Mouse (Mus musculus) lung, postnatal 0 days (tissue): ENCODE measurements around the gene Pam. TPM values are rescaled to one million over a fixed set of nuclear protein-coding genes. Genes with fewer than 3 reads are reported as not detected.

Experiments used
- ATAC-seq: fragments of 200-750 bp; cut with Nextera tagmentation; 2 replicates; pipeline ENCODE4 v1.8.0; 2017; ENCODE audit warnings: moderate library complexity
- DNase-seq: peaks from one replicate; pipeline ENCODE4 v3.0.0-alpha.2; 2016; ENCODE audit warnings: low spot score
- H3K27ac ChIP-seq: fragments of 300-500 bp; sonication (generic); 2 replicates; pipeline ENCODE4 v1.5.1; 2014; ENCODE audit warnings: antibody characterized with exemption, mild to moderate bottlenecking, low read length, mixed read lengths
- H3K27me3 ChIP-seq: fragments of 300-500 bp; sonication (generic); replicated peaks from 2 replicates; pipeline ENCODE4 v1.6.1; 2014; ENCODE audit warnings: low read length, mixed read lengths; ENCODE audit not compliant: insufficient read depth
- H3K36me3 ChIP-seq: fragments of 300-500 bp; sonication (generic); 2 replicates; pipeline ENCODE4 v1.6.1; 2014; ENCODE audit warnings: low read length, mixed read lengths; ENCODE audit not compliant: insufficient read depth
- H3K4me1 ChIP-seq: fragments of 300-500 bp; sonication (generic); 2 replicates; pipeline ENCODE4 v1.6.1; 2014; ENCODE audit warnings: antibody characterized with exemption, low read depth, low read length, mixed read lengths; ENCODE audit not compliant: insufficient read depth
- H3K4me2 ChIP-seq: fragments of 300-500 bp; sonication (generic); replicated peaks from 2 replicates; pipeline ENCODE4 v1.6.1; 2014; ENCODE audit warnings: low read depth, mild to moderate bottlenecking, low read length, moderate library complexity, mixed read lengths
- H3K4me3 ChIP-seq: fragments of 300-500 bp; sonication (generic); 2 replicates; pipeline ENCODE4 v1.5.1; 2014; ENCODE audit warnings: low read depth, low read length
- H3K9ac ChIP-seq: fragments of 300-500 bp; sonication (generic); replicated peaks from 2 replicates; pipeline ENCODE4 v1.6.1; 2014; ENCODE audit warnings: low read depth, mild to moderate bottlenecking
- H3K9me3 ChIP-seq: fragments of 300-500 bp; sonication (generic); 2 replicates; pipeline ENCODE4 v1.6.1; 2016; ENCODE audit warnings: low read length, mixed read lengths
- CTCF ChIP-seq: IDR thresholded peaks from 2 replicates; pipeline ENCODE4 v1.5.1; 2016; ENCODE audit warnings: antibody characterized with exemption, mild to moderate bottlenecking
- EP300 ChIP-seq: IDR thresholded peaks from 2 replicates; pipeline ENCODE4 v1.6.1; 2016; ENCODE audit warnings: antibody characterized with exemption, mild to moderate bottlenecking, control low read depth
- WGBS: fragments of 180-500 bp; shearing (Covaris S2); extraction: QIAGEN DNeasy Blood & Tissue Kit; methylation state at CpG from one replicate; pipeline ENCODE4 v1.1.7; 2014; 5-methylcytosine and 5-hydroxymethylcytosine counted together
- polyA plus RNA-seq: library from polyadenylated mRNA; unstranded; fragments of >200 nt; fragmentation: Nextera tagmentation; extraction: Ambion mirVana; gene quantifications from 2 replicates; pipeline ENCODE4 v1.2.1, GENCODE M21; 2015

Pam gene
- polyA plus RNA-seq, 1 experiment from 2014 or later = 90.3 TPM

- H3K9ac ChIP-seq = no peak overlapping the region
- H3K4me1 ChIP-seq = 0 out of 2 replicates have a peak, but pooled peaks cover 6% of the 10 kb centered on the region
- ATAC-seq (peak; percentile 13; the same call in 1 of the 2 replicates), DNase-seq (no peak)
- peak overlapping the region; percentile 21; the same call in 1 of the 2 replicates for H3K27ac ChIP-seq
- 35% methylated on average over 1 of the region's 1 CpGs for WGBS
- TF ChIP-seq CTCF = no peak
- peak; percentile 74; the same call in 1 of the 2 replicates for TF ChIP-seq EP300
- no peak overlapping the region for H3K4me2 ChIP-seq
- no peaks in the 10 kb centered on the region for H3K36me3 ChIP-seq
- H3K4me3 ChIP-seq = no peak overlapping the region
- H3K27me3 ChIP-seq = no peaks in the 10 kb centered on the region
- H3K9me3 ChIP-seq = no peaks in the 10 kb centered on the region
Observed at GRCm38 (mm10) chr1:97921886-97922285, 173.6 kb downstream of the Pam start.

GRCm38 (mm10) chr1:97918495-97918894 lies 177.0 kb downstream of the Pam start:
- Histone ChIP-seq H3K4me3 (no peak overlapping the region), H3K9me3 (no peaks in the 10 kb centered on the region), H3K9ac (no peak overlapping the region), H3K4me2 (peak overlapping the region; percentile 27; the same call in 1 of the 2 replicates), H3K27ac (peak overlapping the region; percentile 47; the same call in 1 of the 2 replicates), H3K4me1 (peaks cover 6% of the 10 kb centered on the region; the same call in 1 of the 2 replicates), H3K36me3 (no peaks in the 10 kb centered on the region), H3K27me3 (no peaks in the 10 kb centered on the region)
- TF ChIP-seq EP300 (peak; percentile 95), CTCF (no peak)
- WGBS = 6% methylated on average over 8 of the region's 8 CpGs
- DNase-seq (peak; percentile 86), ATAC-seq (peak; percentile 97)

GRCm38 (mm10) chr1:97916971-97917234 lies 178.5 kb downstream of the Pam start:
- Histone ChIP-seq H3K4me2 (no peak overlapping the region), H3K9ac (no peak overlapping the region), H3K27me3 (no peaks in the 10 kb centered on the region), H3K9me3 (no peaks in the 10 kb centered on the region), H3K4me1 (peaks cover 6% of the 10 kb centered on the region; the same call in 1 of the 2 replicates), H3K4me3 (no peak overlapping the region), H3K36me3 (no peaks in the 10 kb centered on the region), H3K27ac (no peak overlapping the region)
- WGBS = 67% methylated on average over 2 of the region's 2 CpGs
- TF ChIP-seq CTCF (no peak), EP300 (no peak)
- DNase-seq = no peak
- ATAC-seq = no peak

GRCm38 (mm10) chr1:97916218-97916970 lies 179.1 kb downstream of the Pam start:
- DNase-seq (no peak), ATAC-seq (no peak)
- Histone ChIP-seq H3K9me3 (no peaks in the 10 kb centered on the region), H3K27ac (no peak overlapping the region), H3K36me3 (no peaks in the 10 kb centered on the region), H3K27me3 (no peaks in the 10 kb centered on the region), H3K4me1 (peaks cover 6% of the 10 kb centered on the region; the same call in 1 of the 2 replicates), H3K4me3 (no peak overlapping the region), H3K4me2 (no peak overlapping the region), H3K9ac (no peak overlapping the region)
- WGBS = 68% methylated on average over 12 of the region's 12 CpGs
- no peak for TF ChIP-seq EP300
- no peak for TF ChIP-seq CTCF

- Histone ChIP-seq H3K27me3 (no peaks in the 10 kb centered on the region), H3K9me3 (no peaks in the 10 kb centered on the region), H3K4me1 (peaks cover 6% of the 10 kb centered on the region; the same call in 1 of the 2 replicates), H3K36me3 (no peaks in the 10 kb centered on the region), H3K4me2 (no peak overlapping the region), H3K4me3 (no peak overlapping the region), H3K27ac (no peak overlapping the region), H3K9ac (no peak overlapping the region)
- DNase-seq (no peak), ATAC-seq (no peak)
- WGBS = 74% methylated on average over 10 of the region's 10 CpGs
- TF ChIP-seq CTCF = no peak
- no peak for TF ChIP-seq EP300
Observed at GRCm38 (mm10) chr1:97915726-97916125, 179.7 kb downstream of the Pam start.

GRCm38 (mm10) chr1:97910874-97911273 lies 184.6 kb downstream of the Pam start:
- H3K4me1 ChIP-seq = no peaks in the 10 kb centered on the region; the same call in 1 of the 2 replicates
- H3K9me3 ChIP-seq = no peaks in the 10 kb centered on the region
- 64% methylated on average over 10 of the region's 10 CpGs for WGBS
- no peaks in the 10 kb centered on the region for H3K36me3 ChIP-seq
- no peak overlapping the region for H3K27ac ChIP-seq
- peak; percentile 54 for DNase-seq
- H3K4me3 ChIP-seq = no peak overlapping the region
- H3K4me2 ChIP-seq = no peak overlapping the region
- no peak overlapping the region for H3K9ac ChIP-seq
- TF ChIP-seq EP300 (no peak), CTCF (no peak)
- no peaks in the 10 kb centered on the region for H3K27me3 ChIP-seq
- ATAC-seq = peak; percentile 71
